Mouse (Mus musculus) intestine, postnatal 0 days (tissue): ENCODE measurements at regions not wholly inside any gene's neighbourhood (a gene's known extent, or its start where the extent isn't known, plus 50 kb on each side); places are given as distances from the start of the nearest gene placed in this dataset.

Source experiments
- ATAC-seq: fragments of 200-750 bp; cut with Nextera tagmentation; 2 replicates; pipeline ENCODE4 v1.8.0; 2017; ENCODE audit warnings: mild to moderate bottlenecking, moderate TSS enrichment, moderate library complexity
- H3K27ac ChIP-seq: fragments of 300-500 bp; sonication (generic); 2 replicates; pipeline ENCODE4 v1.5.1; 2014; ENCODE audit warnings: mild to moderate bottlenecking, low read depth, low read length, moderate library complexity
- H3K27me3 ChIP-seq: fragments of 300-500 bp; sonication (generic); replicated peaks from 2 replicates; pipeline ENCODE4 v1.6.1; 2014; ENCODE audit warnings: low read length, mixed read lengths; ENCODE audit not compliant: control insufficient read depth, insufficient read depth
- H3K36me3 ChIP-seq: fragments of 300-500 bp; sonication (generic); 2 replicates; pipeline ENCODE4 v1.6.1; 2014; ENCODE audit warnings: mild to moderate bottlenecking, moderate library complexity; ENCODE audit not compliant: control insufficient read depth, insufficient read depth
- H3K4me1 ChIP-seq: fragments of 300-500 bp; sonication (generic); replicated peaks from 2 replicates; pipeline ENCODE4 v1.6.1; 2014; ENCODE audit warnings: antibody characterized with exemption, low read length, mixed read lengths; ENCODE audit not compliant: control insufficient read depth, insufficient read depth
- H3K4me2 ChIP-seq: fragments of 300-500 bp; sonication (generic); replicated peaks from 2 replicates; pipeline ENCODE4 v1.6.1; 2014; ENCODE audit warnings: low read depth, mild to moderate bottlenecking, moderate library complexity
- H3K4me3 ChIP-seq: fragments of 300-500 bp; sonication (generic); 2 replicates; pipeline ENCODE4 v1.5.1; 2014; ENCODE audit warnings: low read depth, low read length
- H3K9ac ChIP-seq: fragments of 300-500 bp; sonication (generic); 2 replicates; pipeline ENCODE4 v1.6.1; 2014; ENCODE audit warnings: mild to moderate bottlenecking, low read depth, low read length
- H3K9me3 ChIP-seq: fragments of 300-500 bp; sonication (generic); 2 replicates; pipeline ENCODE4 v1.6.1; 2016; ENCODE audit warnings: mixed run types; ENCODE audit not compliant: control insufficient read depth
- CTCF ChIP-seq: sonication (generic); IDR thresholded peaks from 2 replicates; pipeline ENCODE4 v1.5.1; 2016; ENCODE audit warnings: low read depth, mild to moderate bottlenecking, control low read depth, antibody characterized with exemption, moderate library complexity
- WGBS: fragments of 180-500 bp; shearing (Covaris S2); extraction: QIAGEN DNeasy Blood & Tissue Kit; methylation state at CpG from one replicate; pipeline ENCODE4 v1.1.7; 2014; 5-methylcytosine and 5-hydroxymethylcytosine counted together

- Histone ChIP-seq H3K27me3 (no peaks in the 10 kb centered on the region), H3K36me3 (no peaks in the 10 kb centered on the region), H3K4me1 (no peaks in the 10 kb centered on the region), H3K4me3 (no peak overlapping the region), H3K4me2 (no peak overlapping the region), H3K27ac (no peak overlapping the region), H3K9me3 (no peaks in the 10 kb centered on the region), H3K9ac (no peak overlapping the region)
- WGBS = 74% methylated on average over 15 of the region's 15 CpGs
- TF ChIP-seq CTCF = no peak
- ATAC-seq = no peak
Measured at GRCm38 (mm10) chr2:163151016-163151415, 51.9 kb upstream of the Tox2 start.

- Histone ChIP-seq H3K4me1 (no peaks in the 10 kb centered on the region), H3K36me3 (no peaks in the 10 kb centered on the region), H3K4me2 (no peak overlapping the region), H3K27ac (no peak overlapping the region), H3K9me3 (no peaks in the 10 kb centered on the region), H3K27me3 (no peaks in the 10 kb centered on the region), H3K9ac (no peak overlapping the region), H3K4me3 (no peak overlapping the region)
- WGBS = 71% methylated on average over 22 of the region's 22 CpGs
- ATAC-seq = no peak
- no peak for TF ChIP-seq CTCF
Measured at GRCm38 (mm10) chr2:163152340-163153033, 50.4 kb upstream of the Tox2 start.
